Mouse (Mus musculus) stomach, embryonic 14.5 days (tissue): ENCODE data around the gene Xpo6. TPM values are rescaled to one million over a fixed set of nuclear protein-coding genes. Genes with fewer than 3 reads are reported as not detected.
A peak's percentile ranks its signal among the peaks of the same experiment; 100 is the strongest.

ENCODE experiments used
- ATAC-seq: fragments of 200-750 bp; cut with Nextera tagmentation; 2 replicates; pipeline ENCODE4 v1.8.0; 2017; ENCODE audit warnings: low read depth, moderate TSS enrichment; ENCODE audit not compliant: insufficient number of reproducible peaks, insufficient read depth, low FRiP score
- H3K27ac ChIP-seq: fragments of 300-500 bp; sonication (generic); 2 replicates; pipeline ENCODE4 v1.5.1; 2014; ENCODE audit warnings: mild to moderate bottlenecking, low read length, moderate library complexity, mixed read lengths
- H3K27me3 ChIP-seq: fragments of 300-500 bp; sonication (generic); 2 replicates; pipeline ENCODE4 v1.6.1; 2014; ENCODE audit warnings: low read length, control low read depth, mixed read lengths; ENCODE audit not compliant: control insufficient read depth, insufficient read depth
- H3K36me3 ChIP-seq: fragments of 300-500 bp; sonication (generic); 2 replicates; pipeline ENCODE4 v1.6.1; 2014; ENCODE audit warnings: mild to moderate bottlenecking, control low read depth, low read length, moderate library complexity, mixed read lengths; ENCODE audit not compliant: control insufficient read depth, insufficient read depth
- H3K4me1 ChIP-seq: fragments of 300-500 bp; sonication (generic); 2 replicates; pipeline ENCODE4 v1.6.1; 2014; ENCODE audit warnings: low read length, control low read depth, mixed read lengths; ENCODE audit not compliant: control insufficient read depth, insufficient read depth
- H3K4me2 ChIP-seq: fragments of 300-500 bp; sonication (generic); replicated peaks from 2 replicates; pipeline ENCODE4 v1.6.1; 2014; ENCODE audit warnings: low read depth, low read length, control low read depth
- H3K4me3 ChIP-seq: fragments of 300-500 bp; sonication (generic); 2 replicates; pipeline ENCODE4 v1.5.1; 2014; ENCODE audit warnings: low read depth, low read length, control low read depth
- H3K9ac ChIP-seq: fragments of 300-500 bp; sonication (generic); replicated peaks from 2 replicates; pipeline ENCODE4 v1.6.1; 2014; ENCODE audit warnings: low read depth, mild to moderate bottlenecking, control low read depth, low read length, moderate library complexity, mixed read lengths
- H3K9me3 ChIP-seq: fragments of 300-500 bp; sonication (generic); 2 replicates; pipeline ENCODE4 v1.6.1; 2016; ENCODE audit warnings: low read depth, low read length, control low read depth; ENCODE audit not compliant: control insufficient read depth
- WGBS: fragments of 180-500 bp; shearing (Covaris S2); extraction: QIAGEN DNeasy Blood & Tissue Kit; methylation state at CpG from one replicate; pipeline ENCODE4 v1.1.7; 2014; 5-methylcytosine and 5-hydroxymethylcytosine counted together
- polyA plus RNA-seq: library from polyadenylated mRNA; unstranded; fragments of >200 nt; fragmentation: Nextera tagmentation; extraction: Ambion mirVana; gene quantifications from 2 replicates; pipeline ENCODE4 v1.2.1, GENCODE M21; 2014

The Xpo6 gene
- polyA plus RNA-seq, 1 experiment from 2014 or later: 65.9 TPM

DNA sequence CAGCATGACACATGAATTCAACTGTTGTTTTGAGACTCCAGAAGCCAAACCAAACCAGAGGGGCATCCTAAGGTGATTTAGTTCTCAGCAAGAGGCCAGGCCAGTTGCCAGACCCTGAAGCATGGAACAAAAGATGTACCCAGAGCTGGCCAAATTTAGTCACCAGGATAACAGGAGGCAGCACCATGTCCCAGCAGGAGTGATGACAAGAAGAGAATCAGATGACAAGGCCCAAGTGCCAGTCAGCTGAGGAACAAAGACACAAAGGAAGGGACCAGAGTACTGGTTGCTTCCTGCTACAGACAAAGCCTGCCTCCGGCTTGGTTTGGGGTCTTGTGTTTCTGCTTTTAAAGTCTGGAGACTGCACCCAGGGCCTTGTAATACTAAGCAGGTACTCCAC lies 16.6 kb upstream of the Xpo6 start:
- no peak overlapping the region for H3K27ac ChIP-seq
- no peak overlapping the region for H3K9ac ChIP-seq
- H3K9me3 ChIP-seq: no peaks in the 10 kb centered on the region
- H3K27me3 ChIP-seq: no peaks in the 10 kb centered on the region
- no peaks in the 10 kb centered on the region for H3K4me1 ChIP-seq
- no peak for ATAC-seq
- H3K4me3 ChIP-seq: no peak overlapping the region
- WGBS: 64% methylated on average over 1 of the region's 1 CpGs
- H3K36me3 ChIP-seq: no peaks in the 10 kb centered on the region
- no peak overlapping the region for H3K4me2 ChIP-seq

DNA sequence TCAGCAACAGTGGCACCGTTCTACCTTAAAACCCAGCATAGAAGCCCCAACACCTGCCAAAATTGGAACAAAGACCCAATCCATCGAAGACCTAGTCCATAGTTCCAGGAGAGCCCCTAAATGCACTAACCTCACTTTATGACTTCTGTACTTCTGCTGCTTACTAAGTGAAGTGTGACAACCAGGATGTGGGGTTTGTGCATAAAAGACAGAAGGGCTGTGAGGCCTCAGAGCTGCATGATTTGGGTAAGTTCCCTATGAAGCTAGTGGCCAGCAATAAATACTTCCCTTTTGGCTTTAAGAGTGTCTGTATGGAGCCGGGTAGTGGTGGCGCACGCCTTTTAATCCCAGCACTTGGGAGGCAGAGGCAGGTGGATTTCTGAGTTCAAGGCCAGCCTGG lies 10.6 kb upstream of the Xpo6 start:
- 82% methylated on average over 5 of the region's 5 CpGs for WGBS
- ATAC-seq: no peak
- H3K4me3 ChIP-seq: no peak overlapping the region

DNA sequence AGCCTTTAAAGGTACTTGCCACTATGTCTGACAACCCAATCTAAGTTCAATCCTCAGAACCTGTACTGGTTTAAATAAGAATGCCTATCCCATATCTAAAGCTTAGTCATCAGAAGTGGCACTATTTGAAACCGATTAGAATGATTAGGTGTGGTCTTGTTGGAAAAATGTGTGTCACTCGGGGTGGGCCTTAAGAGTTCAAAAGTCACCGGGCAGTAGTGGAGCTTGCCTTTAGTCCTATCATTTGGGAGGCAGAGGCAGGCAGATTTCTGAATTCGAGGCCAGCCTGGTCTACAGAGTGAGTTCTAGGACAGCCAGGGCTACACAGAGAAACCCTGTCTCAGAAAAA lies 670 bp upstream of the Xpo6 start:
- Histone ChIP-seq H3K27ac (no peak overlapping the region), H3K4me2 (peak overlapping the region; percentile 37), H3K36me3 (no peaks in the 10 kb centered on the region), H3K4me3 (peak overlapping the region; percentile 80), H3K9me3 (no peaks in the 10 kb centered on the region), H3K27me3 (no peaks in the 10 kb centered on the region), H3K9ac (no peak overlapping the region), H3K4me1 (peaks cover 8% of the 10 kb centered on the region)
- WGBS: 96% methylated on average over 4 of the region's 4 CpGs
- ATAC-seq: no peak

More for the DNA sequence above, 10.6 kb upstream of the Xpo6 start:
- Histone ChIP-seq H3K9ac (no peak overlapping the region), H3K9me3 (no peaks in the 10 kb centered on the region), H3K4me1 (no peaks in the 10 kb centered on the region), H3K4me2 (no peak overlapping the region), H3K36me3 (no peaks in the 10 kb centered on the region), H3K27ac (no peak overlapping the region), H3K27me3 (no peaks in the 10 kb centered on the region)

DNA sequence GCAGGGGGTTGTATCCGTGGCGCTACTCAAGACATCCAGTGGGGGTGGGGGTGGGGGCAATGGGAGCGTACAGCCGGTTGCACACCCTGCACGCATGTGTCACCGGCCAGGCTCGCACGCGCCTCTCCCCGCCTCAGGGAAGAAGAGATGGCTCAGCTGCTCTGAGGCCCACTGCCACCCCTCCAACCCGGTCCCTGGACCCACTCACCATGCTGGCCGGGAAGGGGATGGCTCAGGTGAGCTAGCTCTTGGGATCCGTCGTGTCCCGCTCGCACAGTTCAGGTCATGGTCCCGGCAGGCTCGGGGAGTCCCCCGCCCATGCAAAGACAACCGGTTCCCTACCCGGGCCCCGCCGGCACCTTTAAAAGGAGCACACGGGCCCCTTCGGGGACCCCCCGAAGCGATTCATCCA lies 604 bp downstream of the Xpo6 start:
- ATAC-seq: peak; percentile 61
- H3K27me3 ChIP-seq: no peaks in the 10 kb centered on the region
- WGBS: under 1% methylated on average over 26 of the region's 27 CpGs

DNA sequence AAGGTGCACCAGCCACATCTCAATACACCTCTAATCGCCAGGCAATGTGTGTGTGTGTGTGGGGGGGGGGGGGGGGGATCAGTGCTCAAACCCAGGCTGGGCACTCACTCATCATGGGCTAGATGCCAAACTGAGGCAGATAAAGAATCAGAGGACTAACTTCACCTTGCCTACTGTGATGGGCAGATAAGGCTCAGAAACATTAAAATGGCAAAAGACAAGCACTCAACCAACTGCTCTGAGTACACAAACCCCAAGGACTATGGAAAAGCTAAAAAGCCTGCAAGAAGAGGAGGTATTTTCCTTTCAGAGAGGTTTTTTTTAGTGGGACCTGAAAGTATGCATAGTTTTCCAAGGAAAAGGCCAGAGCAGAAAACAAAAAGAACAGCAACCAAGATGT lies 1.4 kb downstream of the Xpo6 start:
- 22% methylated on average over 1 of the region's 1 CpGs for WGBS

More for the DNA sequence above, 604 bp downstream of the Xpo6 start:
- Histone ChIP-seq H3K27ac (peak overlapping the region; percentile 77), H3K4me2 (peak overlapping the region; percentile 88), H3K36me3 (no peaks in the 10 kb centered on the region), H3K4me3 (peak overlapping the region; percentile 80), H3K9me3 (no peaks in the 10 kb centered on the region), H3K9ac (peak overlapping the region; percentile 86), H3K4me1 (peaks cover 8% of the 10 kb centered on the region)

DNA sequence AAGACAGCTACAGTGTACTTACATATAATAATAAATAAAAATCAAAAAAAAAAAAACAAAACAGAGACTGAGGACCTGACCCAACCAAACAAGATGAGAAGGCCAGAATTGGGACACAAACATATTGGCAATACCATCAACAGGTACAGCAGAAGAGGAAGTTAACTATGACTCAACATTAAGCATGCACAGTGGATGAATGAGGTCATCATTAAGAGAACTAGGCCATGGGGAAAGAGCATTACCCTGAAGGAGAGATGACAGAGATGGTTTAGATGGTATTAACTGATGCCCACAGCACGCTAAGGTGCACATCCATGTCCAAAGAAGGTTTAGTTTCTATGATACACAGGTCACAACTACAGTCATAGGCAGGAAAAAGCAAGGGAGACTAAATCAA lies 6.1 kb downstream of the Xpo6 start:
- Histone ChIP-seq H3K9ac (no peak overlapping the region), H3K4me2 (no peak overlapping the region), H3K27me3 (no peaks in the 10 kb centered on the region), H3K36me3 (no peaks in the 10 kb centered on the region), H3K9me3 (no peaks in the 10 kb centered on the region), H3K4me1 (peaks cover 6% of the 10 kb centered on the region), H3K27ac (no peak overlapping the region), H3K4me3 (no peak overlapping the region)
- WGBS: 93% methylated on average over 1 of the region's 1 CpGs
- no peak for ATAC-seq

More for the DNA sequence above, 1.4 kb downstream of the Xpo6 start:
- H3K4me3 ChIP-seq: peak overlapping the region; percentile 80
- no peak overlapping the region for H3K27ac ChIP-seq
- ATAC-seq: no peak
- no peaks in the 10 kb centered on the region for H3K27me3 ChIP-seq
- H3K4me2 ChIP-seq: peak overlapping the region; percentile 88
- peak overlapping the region; percentile 86 for H3K9ac ChIP-seq
- peaks cover 8% of the 10 kb centered on the region for H3K4me1 ChIP-seq
- H3K9me3 ChIP-seq: no peaks in the 10 kb centered on the region
- H3K36me3 ChIP-seq: no peaks in the 10 kb centered on the region

DNA sequence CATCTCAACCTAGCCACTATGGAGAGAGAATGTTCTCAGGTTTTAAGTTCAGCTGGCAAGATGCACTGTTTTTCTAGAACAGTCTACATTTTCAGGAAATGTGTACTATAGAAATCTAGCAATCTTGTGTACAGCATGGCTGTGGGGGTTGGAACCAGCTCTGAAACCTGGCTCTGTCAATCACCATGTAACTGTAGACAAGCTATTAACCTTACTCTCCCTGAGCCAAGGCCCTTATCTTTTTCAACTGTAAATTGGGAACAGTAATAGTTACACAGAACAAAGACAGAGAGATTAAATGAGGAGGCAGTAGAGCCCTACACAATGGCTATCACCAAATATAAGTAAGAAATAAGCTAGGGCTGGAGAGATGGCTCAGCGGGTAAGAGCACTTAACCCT lies 8.8 kb downstream of the Xpo6 start:
- no peak overlapping the region for H3K27ac ChIP-seq
- no peaks in the 10 kb centered on the region for H3K9me3 ChIP-seq
- H3K4me3 ChIP-seq: no peak overlapping the region
- H3K4me1 ChIP-seq: no peaks in the 10 kb centered on the region
- no peak overlapping the region for H3K4me2 ChIP-seq
- WGBS: 91% methylated on average over 1 of the region's 1 CpGs
- no peaks in the 10 kb centered on the region for H3K27me3 ChIP-seq
- ATAC-seq: no peak
- H3K36me3 ChIP-seq: no peaks in the 10 kb centered on the region
- no peak overlapping the region for H3K9ac ChIP-seq

DNA sequence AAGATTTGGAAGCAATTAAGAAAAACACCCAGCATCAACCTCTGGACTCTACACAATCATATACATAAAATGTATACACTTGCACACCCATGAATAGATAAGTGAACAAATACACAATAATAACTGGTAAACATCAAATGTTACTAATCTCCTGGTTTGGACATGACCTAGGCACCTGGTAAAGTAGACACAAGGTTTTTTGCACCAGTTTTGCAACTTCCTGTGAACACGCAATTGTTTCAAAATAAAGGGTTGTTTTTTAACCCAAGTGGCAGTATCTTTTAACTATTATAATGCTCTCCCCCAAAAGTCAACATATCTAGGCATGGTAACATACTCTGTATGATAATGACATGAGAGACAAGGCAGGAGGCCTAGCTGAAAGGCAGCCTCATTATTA lies 10.8 kb downstream of the Xpo6 start:
- no peak for ATAC-seq
- Histone ChIP-seq H3K27ac (no peak overlapping the region), H3K36me3 (no peaks in the 10 kb centered on the region), H3K9ac (no peak overlapping the region), H3K4me1 (no peaks in the 10 kb centered on the region), H3K4me3 (no peak overlapping the region), H3K27me3 (no peaks in the 10 kb centered on the region), H3K9me3 (no peaks in the 10 kb centered on the region), H3K4me2 (no peak overlapping the region)
- 81% methylated on average over 1 of the region's 1 CpGs for WGBS

DNA sequence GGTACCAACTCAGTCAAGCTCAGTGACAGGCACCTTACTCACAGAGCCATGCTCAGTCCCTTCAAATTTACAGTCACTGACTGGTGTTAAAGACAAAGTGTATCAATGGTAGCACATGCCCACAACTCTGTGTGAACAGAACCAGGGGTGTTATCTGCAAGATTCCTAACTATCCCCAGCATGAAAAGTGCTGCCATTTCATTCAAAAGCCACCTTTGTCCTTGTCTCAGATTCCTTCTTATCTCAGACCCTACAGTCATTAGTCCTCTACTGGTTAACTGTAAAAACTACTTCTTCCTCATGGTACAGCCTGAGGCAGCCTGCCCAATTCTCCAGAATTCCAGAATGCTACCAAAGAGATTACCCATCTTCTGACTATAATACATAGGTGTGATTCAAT lies 14.3 kb downstream of the Xpo6 start:
- no peak for ATAC-seq
- Histone ChIP-seq H3K4me1 (peaks cover 12% of the 10 kb centered on the region), H3K36me3 (no peaks in the 10 kb centered on the region), H3K9ac (no peak overlapping the region), H3K9me3 (no peaks in the 10 kb centered on the region), H3K4me2 (no peak overlapping the region), H3K27ac (no peak overlapping the region), H3K27me3 (no peaks in the 10 kb centered on the region), H3K4me3 (no peak overlapping the region)
